Mouse (Mus musculus): Measurements from ENCODE around the gene Hist4h4.

DNA sequence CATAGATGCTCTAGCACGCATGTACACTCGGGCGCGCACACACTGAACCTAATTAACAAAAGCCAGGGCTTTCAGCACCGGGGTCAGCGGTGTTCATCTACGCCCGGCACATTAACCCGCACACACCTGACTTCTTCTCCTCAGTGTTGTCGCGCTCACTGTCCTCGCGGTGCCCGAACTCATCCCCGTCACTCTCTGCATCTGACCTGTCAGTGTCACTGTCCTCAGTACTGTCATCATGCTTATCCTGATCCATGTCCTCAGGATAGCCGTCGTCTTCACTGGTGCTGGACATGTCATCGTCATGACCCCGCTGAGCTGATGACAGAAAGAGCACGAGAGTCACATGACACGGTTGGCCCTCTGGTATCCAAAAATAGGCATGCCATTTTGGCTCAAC, 16.2 kb upstream of the Hist4h4 start:
- TF ChIP-seq CTCF (IDR thresholded peaks at IDR 0.05; ENCODE audit: low read depth, low read length) (no peak), POLR2AphosphoS5 (IDR thresholded peaks at IDR 0.05; ENCODE audit: insufficient replicate concordance, low read depth, low read length) (no peak), GATA1 (IDR thresholded peaks at IDR 0.05; ENCODE audit: borderline replicate concordance, low read length) (no peak), TAL1 (conservative IDR thresholded peaks at IDR 0.05; ENCODE audit: low read depth, low read length) (no peak), GATA2 (IDR thresholded peaks at IDR 0.05; ENCODE audit: borderline replicate concordance, low read depth, low read length) (no peak)
